Mouse (Mus musculus) adipocyte (in vitro differentiated cells): ENCODE measurements around the gene Cacna1c.
"Not testable (repeated sequence)": the region's sequence is repeated elsewhere in the genome, so short reads cannot be mapped to it uniquely, and the experiment has no call there.

Experiments
- DNase-seq: peaks from one replicate; pipeline ENCODE4 v3.0.0-alpha.2; 2016; ENCODE audit warnings: low spot score

Cacna1c gene

GRCm38 (mm10) chr6:119206006-119206405 lies 9.8 kb upstream of the Cacna1c start:
- not testable (repeated sequence) for DNase-seq

- no peak for DNase-seq
Measured at GRCm38 (mm10) chr6:119204915-119205314, 8.7 kb upstream of the Cacna1c start.

- no peak for DNase-seq
Measured at GRCm38 (mm10) chr6:119204286-119204685, 8.1 kb upstream of the Cacna1c start.

- no peak for DNase-seq
Measured at GRCm38 (mm10) chr6:119201575-119201974, 5.4 kb upstream of the Cacna1c start.

- DNase-seq, result no peak
Measured at GRCm38 (mm10) chr6:119200362-119200761, 4.1 kb upstream of the Cacna1c start.

- DNase-seq, result no peak
Measured at GRCm38 (mm10) chr6:119199274-119199879, 3.2 kb upstream of the Cacna1c start.

- DNase-seq, result no peak
Measured at GRCm38 (mm10) chr6:119198534-119199273, 2.5 kb upstream of the Cacna1c start.

- DNase-seq, result no peak
Measured at GRCm38 (mm10) chr6:119194601-119195000, 1.6 kb downstream of the Cacna1c start.

- DNase-seq, result no peak
Measured at GRCm38 (mm10) chr6:119194161-119194560, 2.1 kb downstream of the Cacna1c start.

- no peak for DNase-seq
Measured at GRCm38 (mm10) chr6:119193571-119194154, 2.6 kb downstream of the Cacna1c start.

- DNase-seq, result no peak
Measured at GRCm38 (mm10) chr6:119191478-119191877, 4.7 kb downstream of the Cacna1c start.

GRCm38 (mm10) chr6:119187631-119188030 lies 8.6 kb downstream of the Cacna1c start:
- DNase-seq, result no peak

GRCm38 (mm10) chr6:119186658-119187057 lies 9.6 kb downstream of the Cacna1c start:
- no peak for DNase-seq

GRCm38 (mm10) chr6:119183781-119184180 lies 12.4 kb downstream of the Cacna1c start:
- no peak for DNase-seq

GRCm38 (mm10) chr6:119182211-119182610 lies 14.0 kb downstream of the Cacna1c start:
- DNase-seq, result no peak

- no peak for DNase-seq
Measured at GRCm38 (mm10) chr6:119180188-119180587, 16.0 kb downstream of the Cacna1c start.

GRCm38 (mm10) chr6:119177101-119177500 lies 19.1 kb downstream of the Cacna1c start:
- DNase-seq, result no peak

- DNase-seq, result no peak
Measured at GRCm38 (mm10) chr6:119176103-119176502, 20.1 kb downstream of the Cacna1c start.

GRCm38 (mm10) chr6:119175078-119175853 lies 21.0 kb downstream of the Cacna1c start, which contains the start of gene Dcp1b:
TSS of gene Dcp1b (plus strand) at chr6:119175253.
- DNase-seq, result peak; percentile 64

- no peak for DNase-seq
Measured at GRCm38 (mm10) chr6:119174307-119175074, 21.7 kb downstream of the Cacna1c start.

GRCm38 (mm10) chr6:119165677-119166076 lies 30.5 kb downstream of the Cacna1c start:
- DNase-seq, result no peak

- no peak for DNase-seq
Measured at GRCm38 (mm10) chr6:119145109-119145508, 51.1 kb downstream of the Cacna1c start.
